Mouse (Mus musculus) heart, embryonic 12.5 days (tissue): Measurements from ENCODE around the gene Boc. TPM values are rescaled to one million over a fixed set of nuclear protein-coding genes. Genes with fewer than 3 reads are reported as not detected.

Experiments
- ATAC-seq: fragments of 200-750 bp; cut with Nextera tagmentation; 2 replicates; pipeline ENCODE4 v1.8.0; 2017; ENCODE audit warnings: moderate TSS enrichment, moderate library complexity; ENCODE audit not compliant: insufficient number of reproducible peaks, low FRiP score
- H3K27ac ChIP-seq: fragments of 300-500 bp; sonication (generic); 2 replicates; pipeline ENCODE4 v1.5.1; 2016; ENCODE audit warnings: mild to moderate bottlenecking, moderate library complexity; ENCODE audit not compliant: poor library complexity, severe bottlenecking
- H3K27me3 ChIP-seq: fragments of 300-500 bp; sonication (generic); replicated peaks from 2 replicates; pipeline ENCODE4 v1.6.1; 2016; ENCODE audit warnings: mild to moderate bottlenecking, moderate library complexity
- H3K36me3 ChIP-seq: fragments of 300-500 bp; sonication (generic); 2 replicates; pipeline ENCODE4 v1.6.1; 2016; ENCODE audit warnings: mild to moderate bottlenecking, moderate library complexity
- H3K4me1 ChIP-seq: fragments of 300-500 bp; sonication (generic); replicated peaks from 2 replicates; pipeline ENCODE4 v1.6.1; 2016; ENCODE audit warnings: mild to moderate bottlenecking
- H3K4me2 ChIP-seq: fragments of 300-500 bp; sonication (generic); 2 replicates; pipeline ENCODE4 v1.6.1; 2016; ENCODE audit warnings: mild to moderate bottlenecking, moderate library complexity
- H3K4me3 ChIP-seq: fragments of 300-500 bp; sonication (generic); 2 replicates; pipeline ENCODE4 v1.5.1; 2016; ENCODE audit warnings: mild to moderate bottlenecking
- H3K9ac ChIP-seq: fragments of 300-500 bp; sonication (generic); 2 replicates; pipeline ENCODE4 v1.6.1; 2016; ENCODE audit warnings: mild to moderate bottlenecking, moderate library complexity
- H3K9me3 ChIP-seq: fragments of 300-500 bp; sonication (generic); replicated peaks from 2 replicates; pipeline ENCODE4 v1.6.1; 2016; ENCODE audit warnings: mild to moderate bottlenecking, moderate library complexity
- WGBS: fragments of 180-500 bp; shearing (Covaris S2); methylation state at CpG from one replicate; pipeline ENCODE4 v1.1.7; 2016; 5-methylcytosine and 5-hydroxymethylcytosine counted together
- polyA plus RNA-seq: library from polyadenylated mRNA; unstranded; fragments of >200 nt; fragmentation: Nextera tagmentation; extraction: Ambion mirVana; gene quantifications from 2 replicates; pipeline ENCODE4 v1.2.1, GENCODE M21; 2016

Boc gene
- polyA plus RNA-seq, 1 experiment from 2014 or later = 7.9 TPM

DNA sequence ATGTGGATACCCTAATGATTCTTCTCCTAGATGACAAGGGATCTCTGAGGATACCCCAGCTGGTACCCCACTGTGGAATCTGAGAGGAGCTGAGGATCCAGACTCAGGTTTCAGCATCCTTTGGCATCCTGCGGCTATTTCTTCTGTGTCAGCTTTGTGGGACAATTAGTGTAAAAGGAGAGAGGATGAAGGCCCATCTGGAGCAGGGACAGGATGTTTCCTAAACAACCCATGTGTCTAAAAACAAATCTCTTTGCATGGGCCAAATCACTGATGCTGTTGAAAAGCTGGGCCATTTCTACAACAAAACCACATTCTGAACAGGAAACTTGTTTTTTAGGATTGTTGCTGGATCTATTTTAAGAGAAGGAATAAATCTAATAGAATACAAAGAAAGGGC lies 53.5 kb downstream of the Boc start:
- Histone ChIP-seq H3K4me3 (no peak overlapping the region), H3K27me3 (no peaks in the 10 kb centered on the region), H3K27ac (no peak overlapping the region), H3K4me2 (no peak overlapping the region), H3K9ac (no peak overlapping the region), H3K36me3 (peaks cover 38% of the 10 kb centered on the region), H3K9me3 (peaks cover 11% of the 10 kb centered on the region; the same call in 1 of the 2 replicates), H3K4me1 (peaks cover 24% of the 10 kb centered on the region)
- WGBS = 98% methylated on average over 1 of the region's 1 CpGs
- ATAC-seq = no peak

DNA sequence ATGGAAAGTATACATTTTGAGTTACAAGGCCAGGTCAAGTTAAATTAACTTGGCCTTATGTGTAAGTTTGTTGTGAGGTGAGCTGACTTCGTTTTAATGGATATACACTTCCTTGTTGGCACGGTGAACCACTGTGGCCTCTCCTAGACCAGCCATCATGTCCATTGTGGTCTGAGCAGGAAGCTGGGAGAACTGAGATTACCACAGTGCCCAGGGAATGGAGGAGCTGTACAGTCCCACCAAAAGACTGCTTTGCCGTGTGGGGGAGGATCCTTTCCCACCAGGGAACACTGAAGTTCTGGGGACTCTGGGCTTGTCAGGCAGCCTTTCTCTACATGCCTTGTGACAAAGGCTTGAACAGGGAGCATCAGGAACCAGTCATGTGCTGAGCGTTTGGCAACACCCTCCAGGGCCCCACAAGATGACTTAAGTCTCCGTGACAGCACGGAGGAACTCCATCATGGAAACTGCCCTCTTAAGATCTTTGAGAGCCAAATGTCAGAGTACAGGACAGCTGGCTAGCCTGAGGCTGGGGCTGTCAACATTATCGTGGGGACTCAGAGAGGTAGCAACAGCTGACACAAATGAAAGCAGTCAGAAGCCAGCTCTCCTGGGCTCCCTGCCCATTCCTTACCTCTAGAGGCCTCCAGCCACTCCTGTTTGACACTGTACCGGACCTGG lies 55.7 kb downstream of the Boc start:
- no peak overlapping the region for H3K4me3 ChIP-seq
- H3K4me2 ChIP-seq = no peak overlapping the region
- H3K9ac ChIP-seq = no peak overlapping the region
- H3K9me3 ChIP-seq = peaks cover 16% of the 10 kb centered on the region
- peaks cover 53% of the 10 kb centered on the region for H3K36me3 ChIP-seq
- WGBS = 43% methylated on average over 8 of the region's 8 CpGs
- peak; percentile 51; the same call in 1 of the 2 replicates for ATAC-seq
- no peaks in the 10 kb centered on the region for H3K27me3 ChIP-seq
- H3K27ac ChIP-seq = peak overlapping the region; percentile 28; the same call in 1 of the 2 replicates
- H3K4me1 ChIP-seq = peaks cover 18% of the 10 kb centered on the region

DNA sequence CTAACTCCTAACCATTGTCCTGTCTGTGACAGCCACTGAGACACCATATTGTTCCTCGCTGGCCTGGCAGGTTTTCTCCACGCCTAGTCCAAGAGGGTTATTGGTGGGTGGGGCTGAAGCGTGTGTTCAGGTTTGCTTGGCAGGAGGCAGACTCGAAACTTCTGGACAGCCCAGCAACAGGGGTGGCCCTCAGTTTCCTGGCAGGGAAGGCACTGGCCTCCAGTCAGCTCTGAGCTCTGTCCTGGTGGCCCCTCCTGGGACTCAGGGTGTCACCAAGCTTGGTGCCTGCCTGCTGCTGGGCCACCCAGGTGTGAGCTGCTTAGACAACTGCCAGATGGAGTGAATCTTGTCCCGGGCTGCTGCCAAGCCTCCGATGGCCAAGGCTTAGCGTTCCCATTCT lies 56.4 kb downstream of the Boc start:
- Histone ChIP-seq H3K9ac (no peak overlapping the region), H3K4me3 (no peak overlapping the region), H3K4me2 (no peak overlapping the region), H3K27me3 (no peaks in the 10 kb centered on the region), H3K27ac (no peak overlapping the region), H3K9me3 (peaks cover 16% of the 10 kb centered on the region), H3K4me1 (peaks cover 18% of the 10 kb centered on the region), H3K36me3 (peaks cover 58% of the 10 kb centered on the region)
- 54% methylated on average over 7 of the region's 7 CpGs for WGBS
- ATAC-seq = no peak

DNA sequence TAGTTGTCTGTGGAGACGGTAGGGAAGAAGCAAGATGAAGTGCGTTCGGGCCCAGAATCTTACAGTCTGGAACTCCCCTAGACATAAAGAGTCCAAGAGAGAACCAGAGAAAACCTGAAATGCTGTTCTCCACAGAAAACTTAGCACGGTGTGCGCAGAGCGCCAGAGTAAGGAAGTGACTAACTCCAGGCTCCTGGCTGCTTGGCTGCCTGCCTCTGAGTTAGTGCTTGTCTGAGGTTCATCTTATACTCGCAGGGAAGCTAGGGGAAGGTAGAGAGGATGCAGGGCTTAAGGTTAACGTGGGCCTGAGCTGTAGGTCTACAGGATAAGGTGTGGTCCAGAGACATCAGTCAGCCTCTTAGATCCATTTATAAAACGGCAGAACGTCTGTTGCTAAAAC lies 56.9 kb downstream of the Boc start:
- Histone ChIP-seq H3K9ac (no peak overlapping the region), H3K4me3 (no peak overlapping the region), H3K4me1 (peaks cover 18% of the 10 kb centered on the region), H3K36me3 (peaks cover 58% of the 10 kb centered on the region), H3K27me3 (no peaks in the 10 kb centered on the region), H3K27ac (no peak overlapping the region), H3K4me2 (no peak overlapping the region), H3K9me3 (peaks cover 16% of the 10 kb centered on the region)
- ATAC-seq = no peak
- 86% methylated on average over 10 of the region's 10 CpGs for WGBS

DNA sequence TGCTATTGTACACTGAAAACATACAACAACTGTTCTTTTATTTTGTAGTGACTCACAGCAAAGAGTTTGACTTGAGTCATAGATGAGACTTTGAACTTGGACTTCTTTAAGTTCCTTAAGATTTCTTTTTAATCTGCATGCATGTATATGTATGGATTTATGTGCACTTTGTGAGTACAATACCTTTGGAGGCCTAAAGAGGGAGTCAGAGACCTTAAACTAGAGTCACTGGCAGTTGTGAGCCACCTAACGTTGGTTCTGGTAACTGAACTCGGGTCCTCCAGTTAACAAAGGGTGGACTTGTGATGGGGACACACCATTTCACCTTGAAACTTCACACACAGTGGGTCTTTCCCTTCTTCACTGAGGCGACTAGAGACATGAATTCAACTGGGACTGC lies 60.2 kb downstream of the Boc start:
- 77% methylated on average over 3 of the region's 3 CpGs for WGBS
- Histone ChIP-seq H3K27ac (no peak overlapping the region), H3K9me3 (peaks cover 5% of the 10 kb centered on the region; the same call in 1 of the 2 replicates), H3K27me3 (no peaks in the 10 kb centered on the region), H3K4me2 (no peak overlapping the region), H3K9ac (no peak overlapping the region), H3K4me3 (no peak overlapping the region), H3K36me3 (peaks cover 61% of the 10 kb centered on the region), H3K4me1 (peaks cover 20% of the 10 kb centered on the region)
- ATAC-seq = no peak

DNA sequence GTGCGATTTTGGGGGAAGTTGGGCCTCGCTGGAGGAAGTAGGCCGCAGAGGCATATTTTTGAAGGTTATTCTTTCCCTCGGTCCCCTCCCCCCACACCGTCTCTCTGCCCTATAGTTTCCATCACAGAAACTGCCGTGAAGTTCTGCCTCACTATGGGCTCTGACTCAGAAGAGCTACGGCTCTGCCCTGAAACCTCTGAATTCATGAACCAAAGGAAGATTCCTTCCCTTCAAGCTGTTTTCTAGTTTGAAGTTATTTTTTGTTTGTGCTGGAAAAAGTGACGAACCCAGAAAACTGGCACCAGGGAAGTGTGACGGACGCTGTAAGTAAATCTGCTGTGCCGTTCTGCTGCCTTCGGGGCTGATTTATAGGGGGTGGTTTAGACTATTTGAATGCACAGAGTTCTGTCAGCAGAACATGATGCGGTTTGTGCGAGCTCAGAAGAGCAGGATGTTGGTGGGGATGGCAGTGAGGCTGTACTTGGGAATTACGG lies 61.7 kb downstream of the Boc start:
- 76% methylated on average over 15 of the region's 15 CpGs for WGBS
- H3K27me3 ChIP-seq = no peaks in the 10 kb centered on the region
- H3K4me2 ChIP-seq = no peak overlapping the region
- peaks cover 5% of the 10 kb centered on the region; the same call in 1 of the 2 replicates for H3K9me3 ChIP-seq
- H3K36me3 ChIP-seq = peaks cover 59% of the 10 kb centered on the region
- H3K4me1 ChIP-seq = peaks cover 9% of the 10 kb centered on the region; the same call in 1 of the 2 replicates
- no peak overlapping the region for H3K27ac ChIP-seq
- H3K4me3 ChIP-seq = no peak overlapping the region
- H3K9ac ChIP-seq = no peak overlapping the region
- ATAC-seq = no peak

DNA sequence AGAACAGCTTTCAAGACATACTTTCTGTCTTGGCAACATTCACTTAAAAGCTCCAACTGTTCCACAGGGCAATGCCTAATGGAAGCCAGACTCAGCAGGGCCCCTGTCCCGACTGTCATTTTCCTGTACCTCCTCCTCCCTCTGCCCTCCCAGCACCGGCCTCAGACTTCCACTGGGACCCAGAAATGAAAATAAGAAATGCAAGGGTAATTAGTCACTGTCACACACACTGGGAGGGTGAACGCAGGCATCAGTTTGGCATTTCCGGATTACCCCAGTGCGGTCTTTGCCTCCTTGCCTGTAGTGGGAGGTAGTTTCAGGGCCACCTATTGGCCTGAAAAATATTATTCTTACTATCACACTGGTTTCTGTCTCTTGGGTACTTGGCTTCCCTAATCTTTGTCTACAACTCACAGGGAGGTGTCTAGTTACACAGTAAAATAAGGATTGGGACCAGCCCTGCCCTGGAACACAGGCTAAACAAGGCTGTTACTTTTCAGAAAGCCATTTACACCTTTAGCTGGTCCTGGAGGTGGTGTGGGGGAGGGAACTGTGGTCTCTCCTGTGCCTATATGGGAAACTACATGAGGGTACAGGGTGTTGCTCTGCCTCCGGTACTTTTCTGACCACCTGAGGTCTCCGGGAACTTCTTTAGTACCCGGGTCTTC lies 64.1 kb downstream of the Boc start:
- H3K27me3 ChIP-seq = no peaks in the 10 kb centered on the region
- H3K4me1 ChIP-seq = peaks cover 9% of the 10 kb centered on the region; the same call in 1 of the 2 replicates
- H3K36me3 ChIP-seq = peaks cover 59% of the 10 kb centered on the region
- no peak for ATAC-seq
- H3K4me3 ChIP-seq = no peak overlapping the region
- no peak overlapping the region for H3K4me2 ChIP-seq
- H3K27ac ChIP-seq = peak overlapping the region; percentile 46; the same call in 1 of the 2 replicates
- no peak overlapping the region for H3K9ac ChIP-seq
- peaks cover 5% of the 10 kb centered on the region; the same call in 1 of the 2 replicates for H3K9me3 ChIP-seq
- 39% methylated on average over 8 of the region's 8 CpGs for WGBS

DNA sequence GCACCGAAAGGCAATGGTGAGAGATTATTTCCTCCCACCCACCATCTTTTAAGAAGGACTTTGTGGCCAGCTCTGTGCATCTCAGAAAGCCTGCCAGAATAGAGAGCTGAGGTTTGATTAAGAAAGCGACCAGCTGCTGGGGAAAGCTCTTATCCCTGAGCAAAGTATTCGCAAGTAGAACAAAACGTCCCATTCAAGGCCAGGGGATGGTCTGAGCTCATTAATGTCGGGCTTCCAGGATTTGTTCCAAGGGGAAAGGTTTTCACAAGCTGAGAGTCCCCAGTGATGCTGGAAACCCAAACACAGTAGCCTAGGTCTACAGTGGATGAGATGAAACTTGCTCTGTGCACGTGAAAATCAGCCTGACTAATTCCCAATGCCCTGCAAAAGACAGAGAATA lies 64.8 kb downstream of the Boc start:
- H3K4me1 ChIP-seq = peaks cover 9% of the 10 kb centered on the region; the same call in 1 of the 2 replicates
- H3K9ac ChIP-seq = no peak overlapping the region
- H3K27ac ChIP-seq = peak overlapping the region; percentile 12; the same call in 1 of the 2 replicates
- H3K27me3 ChIP-seq = no peaks in the 10 kb centered on the region
- no peak overlapping the region for H3K4me2 ChIP-seq
- peaks cover 4% of the 10 kb centered on the region; the same call in 1 of the 2 replicates for H3K9me3 ChIP-seq
- H3K36me3 ChIP-seq = peaks cover 59% of the 10 kb centered on the region
- H3K4me3 ChIP-seq = no peak overlapping the region
- WGBS = 51% methylated on average over 6 of the region's 6 CpGs
- no peak for ATAC-seq

DNA sequence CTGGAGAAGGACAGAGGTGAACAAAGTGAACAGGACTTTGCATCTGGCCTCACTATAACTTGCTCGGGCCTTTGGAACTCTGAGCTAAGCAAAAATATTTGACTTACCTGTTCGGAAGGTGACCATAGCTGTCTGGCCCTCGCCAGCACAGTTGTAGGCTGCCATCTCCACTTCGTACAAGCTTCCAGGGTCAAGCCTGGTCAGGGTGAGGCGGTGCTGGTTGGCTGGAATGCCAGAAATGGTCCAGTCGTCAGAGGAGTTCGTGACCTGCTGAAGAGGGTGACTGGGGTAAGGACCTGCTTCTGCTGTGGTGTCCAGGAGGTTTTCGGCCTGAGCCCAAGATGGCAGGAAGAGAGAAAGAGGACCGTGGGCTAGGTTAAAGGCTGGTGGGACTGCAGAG lies 66.0 kb downstream of the Boc start:
- Histone ChIP-seq H3K4me3 (no peak overlapping the region), H3K36me3 (peaks cover 57% of the 10 kb centered on the region), H3K9me3 (no peaks in the 10 kb centered on the region), H3K27me3 (no peaks in the 10 kb centered on the region), H3K9ac (no peak overlapping the region), H3K4me1 (peaks cover 9% of the 10 kb centered on the region; the same call in 1 of the 2 replicates), H3K4me2 (no peak overlapping the region), H3K27ac (no peak overlapping the region)
- 71% methylated on average over 9 of the region's 9 CpGs for WGBS
- no peak for ATAC-seq

DNA sequence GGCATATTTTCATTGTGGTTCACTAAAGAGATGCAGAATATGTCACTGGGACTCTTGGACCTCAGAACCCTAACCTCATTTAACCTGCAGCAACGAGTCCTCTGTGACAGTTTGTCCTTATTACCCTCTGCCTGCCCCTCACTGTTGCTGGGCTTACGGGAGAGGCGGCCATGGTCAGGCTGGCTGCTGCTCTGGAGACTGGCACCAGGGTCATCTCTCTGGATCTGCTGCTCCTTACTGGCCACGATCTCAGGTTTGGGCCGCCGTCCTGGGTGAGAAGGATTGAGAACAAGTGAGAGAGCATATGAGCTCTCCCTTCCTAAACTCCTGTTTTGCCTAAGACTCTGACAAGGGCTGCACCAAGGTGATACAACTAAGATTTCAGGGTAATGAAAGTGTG lies 66.5 kb downstream of the Boc start:
- Histone ChIP-seq H3K4me3 (no peak overlapping the region), H3K27me3 (no peaks in the 10 kb centered on the region), H3K9ac (no peak overlapping the region), H3K9me3 (no peaks in the 10 kb centered on the region), H3K36me3 (peaks cover 60% of the 10 kb centered on the region), H3K4me2 (no peak overlapping the region), H3K4me1 (peaks cover 9% of the 10 kb centered on the region; the same call in 1 of the 2 replicates), H3K27ac (no peak overlapping the region)
- no peak for ATAC-seq
- 87% methylated on average over 6 of the region's 6 CpGs for WGBS

DNA sequence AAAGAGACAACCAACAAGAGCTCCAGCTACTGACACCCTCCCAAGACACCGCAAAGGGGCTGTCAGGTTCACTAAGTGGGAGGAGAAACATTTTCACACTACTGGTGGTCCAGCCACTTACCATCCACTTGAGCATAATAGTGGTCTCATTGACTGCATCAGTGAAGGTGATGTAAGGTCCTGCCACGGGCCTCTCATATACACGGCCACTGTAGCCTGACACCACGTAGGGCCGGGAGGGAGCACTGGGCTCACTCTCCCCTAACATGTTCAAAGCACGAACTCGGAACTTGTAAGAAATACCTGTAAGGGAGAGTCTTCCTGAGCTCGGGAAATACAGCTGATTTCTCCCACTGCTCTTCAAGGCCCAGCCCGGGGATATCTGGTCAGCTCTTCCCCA lies 67.6 kb downstream of the Boc start:
- H3K9me3 ChIP-seq = no peaks in the 10 kb centered on the region
- H3K27me3 ChIP-seq = no peaks in the 10 kb centered on the region
- peaks cover 63% of the 10 kb centered on the region for H3K36me3 ChIP-seq
- H3K4me3 ChIP-seq = no peak overlapping the region
- peaks cover 9% of the 10 kb centered on the region; the same call in 1 of the 2 replicates for H3K4me1 ChIP-seq
- H3K9ac ChIP-seq = no peak overlapping the region
- ATAC-seq = no peak
- no peak overlapping the region for H3K4me2 ChIP-seq
- no peak overlapping the region for H3K27ac ChIP-seq
- WGBS = 76% methylated on average over 9 of the region's 9 CpGs
